1 mouse cellular context compared by ENCODE assay signal in the genomic region with DNA sequence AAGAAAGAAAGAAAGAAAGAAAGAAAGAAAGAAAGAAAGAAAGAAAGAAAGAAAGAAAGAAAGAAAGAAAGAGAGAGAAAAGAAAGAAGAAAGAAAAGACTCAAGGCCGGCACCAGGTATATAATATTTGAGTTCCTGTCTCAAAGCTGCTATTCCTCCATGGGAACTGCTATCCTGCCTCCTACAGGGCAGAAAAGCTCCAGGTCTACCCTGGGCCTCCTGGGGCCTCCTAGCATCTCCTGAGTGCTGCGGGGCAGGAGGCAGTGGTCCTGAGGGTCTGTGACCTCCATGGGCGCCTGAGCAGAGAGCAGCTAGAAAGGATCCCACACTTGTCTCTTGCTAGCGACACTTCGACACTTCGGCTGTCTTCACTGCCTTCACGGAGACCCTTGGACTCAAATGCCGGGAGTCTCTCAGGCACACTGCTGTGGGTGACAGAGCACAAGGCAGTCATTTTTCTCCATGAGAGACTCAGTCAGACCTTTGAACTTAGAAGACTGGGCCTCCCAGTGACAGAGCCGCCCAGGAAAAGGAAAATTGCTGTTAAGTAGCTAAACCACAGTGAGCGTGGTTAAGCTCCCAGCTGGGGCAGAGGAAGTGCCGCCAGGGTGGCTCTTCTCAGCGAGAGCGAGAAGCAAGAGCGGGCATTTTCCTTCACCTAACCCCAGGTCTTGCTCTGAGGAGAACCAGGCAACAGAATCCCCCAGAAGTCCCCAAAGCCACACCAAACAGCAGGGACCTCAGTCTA.
TF ChIP-seq lines count a peak whose summit lies in the region.

No protein-coding gene starts in this region.

TF ChIP-seq in CH12.LX, 34 proteins besides CTCF, POLR2A, EP300 and RAD21 (continued from another document):
- TF ChIP-seq ZNF384 (IDR thresholded peaks at IDR 0.05; ENCODE audit: low read depth, low read length) (no peak), SIN3A (IDR thresholded peaks at IDR 0.05; ENCODE audit: low read length) (peak; percentile 79), BHLHE40 (IDR thresholded peaks at IDR 0.05; ENCODE audit: low read depth, low read length) (peak; percentile 59), JUN (IDR thresholded peaks at IDR 0.05; ENCODE audit: insufficient read depth, low read depth, low read length) (no peak), JUND (conservative IDR thresholded peaks at IDR 0.05; ENCODE audit: low read depth, low read length) (no peak), IRF4 (IDR thresholded peaks at IDR 0.05; ENCODE audit: low read depth, low read length) (peak; percentile 56), ETS1 (conservative IDR thresholded peaks at IDR 0.05; ENCODE audit: low read depth, low read length) (peak; percentile 86), MYC (IDR thresholded peaks at IDR 0.05; ENCODE audit: low read depth, low read length) (peak; percentile 65; the same call in 1 of the 2 replicates), NRF1 (IDR thresholded peaks at IDR 0.05; ENCODE audit: low read depth, low read length) (no peak), MAX (IDR thresholded peaks at IDR 0.05; ENCODE audit: low read length) (peak; percentile 53; the same call in 1 of the 2 replicates), MEF2A (IDR thresholded peaks at IDR 0.05; ENCODE audit: borderline replicate concordance, low read depth, low read length) (peak; percentile 75), ZMIZ1 (IDR thresholded peaks at IDR 0.05; ENCODE audit: low read depth, low read length) (no peak; the same call in 1 of the 2 replicates), ZKSCAN1 (IDR thresholded peaks at IDR 0.05; ENCODE audit: borderline replicate concordance, low read depth, low read length) (no peak)
